ENCODE assay signal across 8 mouse cellular contexts in the genomic region with DNA sequence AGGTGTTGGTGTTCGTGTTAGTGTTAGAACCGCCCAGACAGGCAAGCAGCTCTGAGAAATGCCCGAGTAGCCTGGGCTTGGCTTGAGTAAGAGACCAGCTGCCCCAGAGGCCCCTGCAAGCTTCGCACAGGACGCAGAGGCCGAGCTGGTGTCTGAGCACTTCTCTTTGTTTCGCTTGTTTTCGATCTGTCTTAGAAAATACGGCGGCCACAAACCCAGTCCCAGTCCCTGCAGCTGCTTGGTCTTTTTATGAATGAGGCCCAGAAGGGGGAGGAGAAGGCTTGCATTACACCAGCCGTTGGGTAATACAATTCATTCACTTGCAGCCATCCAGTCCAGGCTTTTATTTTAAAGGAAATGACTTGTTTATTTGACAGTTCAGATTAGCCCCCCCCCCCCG.
DNase-seq lines count a peak whose midpoint lies in the region; ATAC-seq and TF ChIP-seq lines count a peak whose summit lies in the region.

No protein-coding gene starts in this region.

- 2% methylated on average over 12 of the region's 12 CpGs for WGBS in embryonic facial prominence, embryonic 14.5 days
- WGBS in heart, embryonic 13.5 days = 3% methylated on average over 12 of the region's 12 CpGs
- WGBS in kidney, postnatal 0 days = 4% methylated on average over 12 of the region's 12 CpGs
- 4% methylated on average over 12 of the region's 12 CpGs for WGBS in lung, embryonic 14.5 days
- WGBS in neural tube, embryonic 13.5 days = 2% methylated on average over 12 of the region's 12 CpGs

- 0 out of 2 replicates have a peak overlapping the region, but pooled peaks have one; percentile 10 for H3K4me3 ChIP-seq in embryonic facial prominence, embryonic 14.5 days (ENCODE audit: low read depth, low read length)
- peak overlapping the region; percentile 28; the same call in 1 of the 2 replicates for H3K4me3 ChIP-seq in heart, embryonic 13.5 days
- H3K4me3 ChIP-seq in kidney, postnatal 0 days (replicated peaks; ENCODE audit: low read depth, low read length) = no peak overlapping the region
- no peak overlapping the region for H3K4me3 ChIP-seq in lung, embryonic 14.5 days (ENCODE audit: low read depth, low read length)
- no peak overlapping the region for H3K4me3 ChIP-seq in neural tube, embryonic 13.5 days

- H3K27ac ChIP-seq in embryonic facial prominence, embryonic 14.5 days (replicated peaks; ENCODE audit: low read depth, low read length) = peak overlapping the region; percentile 86
- peak overlapping the region; percentile 90 for H3K27ac ChIP-seq in heart, embryonic 13.5 days (replicated peaks)
- H3K27ac ChIP-seq in kidney, postnatal 0 days = peak overlapping the region; percentile 62; the same call in 1 of the 2 replicates
- H3K27ac ChIP-seq in lung, embryonic 14.5 days (ENCODE audit: low read depth) = peak overlapping the region; percentile 64
- peak overlapping the region; percentile 90 for H3K27ac ChIP-seq in neural tube, embryonic 13.5 days (replicated peaks)

- DNase-seq in right cerebral cortex, adult 18-20 months = peak; percentile 52
- DNase-seq in right cerebral cortex, postnatal 25 days = no peak
- DNase-seq in embryonic facial prominence, embryonic 14.5 days (ENCODE audit: low spot score) = peak; percentile 94
- peak; percentile 92 for DNase-seq in kidney, postnatal 0 days (ENCODE audit: low spot score)
- DNase-seq in lung, embryonic 14.5 days = peak; percentile 88
- DNase-seq in B cell, adult 2 months = no peak

- ATAC-seq in embryonic facial prominence, embryonic 14.5 days (ENCODE audit: low read depth) = peak; percentile 91
- peak; percentile 43; the same call in 1 of the 2 replicates for ATAC-seq in heart, embryonic 13.5 days (ENCODE audit: extremely low read depth, insufficient number of reproducible peaks, low FRiP score, low TSS enrichment)
- peak; percentile 47; the same call in 1 of the 2 replicates for ATAC-seq in kidney, postnatal 0 days (replicated peaks; ENCODE audit: low FRiP score, low read depth)
- peak; percentile 81 for ATAC-seq in lung, embryonic 14.5 days (ENCODE audit: insufficient read depth)
- ATAC-seq in neural tube, embryonic 13.5 days (ENCODE audit: low read depth) = peak; percentile 86

- H3K9me3 ChIP-seq in embryonic facial prominence, embryonic 14.5 days (ENCODE audit: control insufficient read depth, low read length) = no peaks in the 10 kb centered on the region
- H3K9me3 ChIP-seq in heart, embryonic 13.5 days = no peaks in the 10 kb centered on the region
- no peaks in the 10 kb centered on the region for H3K9me3 ChIP-seq in kidney, postnatal 0 days (replicated peaks; ENCODE audit: low read length)
- no peaks in the 10 kb centered on the region for H3K9me3 ChIP-seq in lung, embryonic 14.5 days (ENCODE audit: low read depth, low read length)
- no peaks in the 10 kb centered on the region for H3K9me3 ChIP-seq in neural tube, embryonic 13.5 days

- peak overlapping the region; percentile 45 for H3K4me2 ChIP-seq in embryonic facial prominence, embryonic 14.5 days (ENCODE audit: low read depth, low read length)
- H3K4me2 ChIP-seq in heart, embryonic 13.5 days = peak overlapping the region; percentile 62
- peak overlapping the region; percentile 11; the same call in 1 of the 2 replicates for H3K4me2 ChIP-seq in kidney, postnatal 0 days (ENCODE audit: low read length)
- peak overlapping the region; percentile 36 for H3K4me2 ChIP-seq in lung, embryonic 14.5 days
- peak overlapping the region; percentile 39 for H3K4me2 ChIP-seq in neural tube, embryonic 13.5 days

- H3K4me1 ChIP-seq in embryonic facial prominence, embryonic 14.5 days (ENCODE audit: control insufficient read depth, insufficient read depth, low read length) = peaks cover 40% of the 10 kb centered on the region
- peaks cover 83% of the 10 kb centered on the region for H3K4me1 ChIP-seq in heart, embryonic 13.5 days
- peaks cover 50% of the 10 kb centered on the region for H3K4me1 ChIP-seq in kidney, postnatal 0 days (replicated peaks; ENCODE audit: insufficient read depth, low read length)
- H3K4me1 ChIP-seq in lung, embryonic 14.5 days (ENCODE audit: insufficient read depth) = peaks cover 28% of the 10 kb centered on the region
- peaks cover 82% of the 10 kb centered on the region for H3K4me1 ChIP-seq in neural tube, embryonic 13.5 days (replicated peaks)

- no peaks in the 10 kb centered on the region for H3K36me3 ChIP-seq in embryonic facial prominence, embryonic 14.5 days (ENCODE audit: control insufficient read depth, insufficient read depth, low read length)
- 0 out of 2 replicates have a peak, but pooled peaks cover 3% of the 10 kb centered on the region for H3K36me3 ChIP-seq in heart, embryonic 13.5 days
- no peaks in the 10 kb centered on the region for H3K36me3 ChIP-seq in kidney, postnatal 0 days (ENCODE audit: insufficient read depth, low read length)
- no peaks in the 10 kb centered on the region for H3K36me3 ChIP-seq in lung, embryonic 14.5 days (ENCODE audit: insufficient read depth)
- peaks cover 3% of the 10 kb centered on the region; the same call in 1 of the 2 replicates for H3K36me3 ChIP-seq in neural tube, embryonic 13.5 days

- peak overlapping the region; percentile 54 for H3K9ac ChIP-seq in embryonic facial prominence, embryonic 14.5 days (ENCODE audit: low read depth, low read length)
- peak overlapping the region; percentile 74 for H3K9ac ChIP-seq in heart, embryonic 13.5 days
- H3K9ac ChIP-seq in kidney, postnatal 0 days (ENCODE audit: low read depth, low read length) = no peak overlapping the region
- no peak overlapping the region for H3K9ac ChIP-seq in lung, embryonic 14.5 days
- H3K9ac ChIP-seq in neural tube, embryonic 13.5 days = peak overlapping the region; percentile 46

- 0 out of 2 replicates have a peak, but pooled peaks have one; percentile 3 for TF ChIP-seq CTCF in kidney, postnatal 0 days (IDR thresholded peaks at IDR 0.05; ENCODE audit: low read depth)
- no peak for TF ChIP-seq CTCF in lung, embryonic 14.5 days (IDR thresholded peaks at IDR 0.05; ENCODE audit: low read depth)

- no peaks in the 10 kb centered on the region for H3K27me3 ChIP-seq in embryonic facial prominence, embryonic 14.5 days (replicated peaks; ENCODE audit: control insufficient read depth, insufficient read depth, low read length)
- no peaks in the 10 kb centered on the region for H3K27me3 ChIP-seq in heart, embryonic 13.5 days (replicated peaks)
- no peaks in the 10 kb centered on the region for H3K27me3 ChIP-seq in kidney, postnatal 0 days (ENCODE audit: insufficient read depth, low read length)
- H3K27me3 ChIP-seq in lung, embryonic 14.5 days (ENCODE audit: insufficient read depth, low read length) = no peaks in the 10 kb centered on the region
- no peaks in the 10 kb centered on the region for H3K27me3 ChIP-seq in neural tube, embryonic 13.5 days

Comparison
In these comparisons a context has a peak if more than half of its experiments do, and no peak if none do; other contexts are left out.
1. DNase-seq: peak in right cerebral cortex, adult 18-20 months (single experiment), embryonic facial prominence, embryonic 14.5 days (single experiment), kidney, postnatal 0 days (single experiment) and lung, embryonic 14.5 days (single experiment); none in right cerebral cortex, postnatal 25 days (single experiment) and B cell, adult 2 months (0 of 2).
2. H3K4me2 ChIP-seq: peak in every context shown above with its lines; median percentile 62 in heart, embryonic 13.5 days; 45 in embryonic facial prominence, embryonic 14.5 days; 39 in neural tube, embryonic 13.5 days; 36 in lung, embryonic 14.5 days; 11 in kidney, postnatal 0 days.
3. H3K4me3 ChIP-seq: peak in embryonic facial prominence, embryonic 14.5 days (single experiment) and heart, embryonic 13.5 days (single experiment); none in kidney, postnatal 0 days (single experiment), lung, embryonic 14.5 days (single experiment) and neural tube, embryonic 13.5 days (single experiment).
4. H3K9ac ChIP-seq: peak in embryonic facial prominence, embryonic 14.5 days (single experiment), heart, embryonic 13.5 days (single experiment) and neural tube, embryonic 13.5 days (single experiment); none in kidney, postnatal 0 days (single experiment) and lung, embryonic 14.5 days (single experiment).
5. Peak in every context shown above with its lines, with median percentiles within 50 percentile points of each other: ATAC-seq and H3K27ac ChIP-seq.